Mouse (Mus musculus) cerebellum, adult 11 months (tissue): ENCODE measurements around the gene Gse1.

ENCODE experiments used
- DNase-seq: peaks from one replicate; pipeline ENCODE4 v3.0.0; 2022

Gse1 gene

DNA sequence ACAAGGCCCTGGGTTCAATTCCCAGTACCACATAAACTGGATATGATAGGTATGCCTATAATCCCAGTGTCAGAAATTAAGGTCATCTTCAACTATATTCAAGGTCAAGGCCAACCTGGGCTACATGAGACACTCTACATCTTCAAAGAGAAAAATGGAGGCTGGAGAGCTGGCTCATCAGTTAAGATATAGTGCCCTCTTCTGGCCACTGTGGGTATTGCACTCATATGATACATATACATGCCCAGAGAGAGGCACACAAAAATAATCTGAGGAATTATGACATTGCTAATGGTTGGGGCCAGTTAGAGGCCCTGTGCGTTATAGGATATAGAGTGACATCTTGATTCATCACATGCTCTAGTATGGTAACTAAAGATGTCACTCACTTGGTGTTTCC is 205.5 kb downstream of the Gse1 start:
- DNase-seq = no peak

DNA sequence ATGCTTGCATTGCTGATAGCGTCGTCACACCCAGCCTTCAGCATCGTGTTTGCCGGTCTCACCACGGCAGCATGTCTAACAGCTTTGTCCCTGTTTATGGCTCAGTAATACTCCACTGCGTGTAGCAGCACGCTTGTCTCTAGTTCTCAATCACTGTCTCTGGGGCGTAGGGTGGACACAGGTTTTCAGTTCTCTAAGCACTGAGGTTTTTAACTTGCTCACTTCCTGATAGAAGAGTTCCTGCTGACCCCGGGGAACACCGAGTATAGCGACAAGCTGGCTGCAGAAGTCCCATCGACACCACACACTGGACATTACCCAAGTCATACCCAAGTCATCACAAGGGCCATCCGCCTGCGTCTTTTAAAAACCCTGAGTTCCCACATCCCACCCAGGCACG is 207.5 kb downstream of the Gse1 start:
- no peak for DNase-seq

DNA sequence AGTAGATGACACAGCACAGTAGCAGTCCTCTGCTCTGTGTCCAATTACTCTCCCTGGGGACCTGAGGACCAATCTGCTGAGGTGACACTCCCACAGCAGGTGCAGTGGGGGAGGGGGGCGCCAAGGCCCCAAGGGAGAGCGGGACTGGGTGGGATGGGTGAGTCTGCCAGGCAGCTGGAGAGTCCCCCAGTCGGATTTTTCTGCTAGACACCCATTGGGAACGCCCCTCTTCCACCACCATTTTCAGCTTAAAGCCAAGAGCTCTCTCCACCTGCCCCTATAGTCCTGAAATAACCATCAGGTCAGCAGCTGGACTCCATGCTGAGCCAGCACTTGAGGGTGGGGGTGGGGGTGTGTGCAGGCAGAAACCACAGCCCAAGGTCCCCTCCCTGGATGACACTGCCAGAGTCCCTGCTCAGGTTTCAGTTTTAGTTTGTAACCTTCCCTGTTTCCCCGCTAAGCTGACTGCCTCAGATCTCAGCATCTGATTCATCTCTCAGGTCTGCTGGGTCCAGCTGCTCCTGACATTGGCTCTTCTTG is 208.3 kb downstream of the Gse1 start:
- DNase-seq = no peak

DNA sequence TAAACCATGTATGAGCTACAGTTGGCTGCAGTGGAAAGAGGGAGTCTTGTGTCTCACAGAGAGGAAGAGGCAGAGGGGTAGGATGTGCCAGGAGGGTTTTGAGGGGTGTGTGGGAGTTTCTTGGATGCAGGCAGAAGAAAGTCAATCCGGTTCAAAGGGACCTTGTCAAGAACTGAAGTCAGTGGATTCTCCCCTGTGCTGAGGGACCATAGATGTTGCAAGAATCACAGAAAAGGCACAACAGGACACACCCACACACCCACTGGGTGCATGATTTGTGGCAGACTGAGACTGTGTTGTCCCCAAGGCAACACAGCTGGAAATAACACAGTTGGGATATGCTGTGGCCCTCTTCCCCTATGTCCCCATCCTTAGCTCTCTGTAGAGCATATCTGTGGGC is 209.0 kb downstream of the Gse1 start:
- DNase-seq = no peak

DNA sequence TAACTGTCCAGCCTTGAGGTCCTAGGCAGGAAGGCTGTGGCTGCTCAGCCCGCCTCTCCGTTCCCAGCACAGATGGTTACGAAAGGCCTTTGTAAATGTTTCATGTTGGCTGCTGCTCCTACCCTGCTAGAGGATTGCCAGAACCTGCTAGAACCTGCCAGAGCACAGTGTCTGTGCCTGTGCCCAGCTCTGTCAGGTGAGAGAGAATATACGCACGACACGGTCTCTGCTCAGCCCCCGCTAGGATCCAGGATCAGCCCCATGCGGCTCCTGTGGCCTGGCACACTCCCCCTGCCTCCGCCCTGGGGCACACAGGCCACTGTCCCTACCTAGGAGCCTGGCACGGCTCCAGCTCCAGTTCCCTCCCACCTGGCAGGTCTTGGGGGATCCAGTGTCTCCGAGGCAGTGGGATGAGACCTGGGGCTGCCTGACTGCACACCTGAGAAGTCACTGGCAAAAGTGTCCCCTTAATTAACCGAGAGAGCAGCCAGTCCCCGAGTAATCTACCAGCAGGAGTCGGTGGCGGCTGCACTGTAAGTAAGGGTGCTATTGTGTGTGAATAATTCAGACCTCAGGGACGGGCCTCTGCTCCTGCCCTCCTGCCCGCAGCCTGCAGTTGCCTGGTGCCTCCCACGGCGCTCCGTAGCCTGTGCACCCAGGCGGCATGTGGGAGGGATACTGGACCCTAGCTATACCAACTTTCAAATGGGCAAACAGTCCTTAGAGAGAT is 209.6 kb downstream of the Gse1 start:
- peak; percentile 69 for DNase-seq

DNA sequence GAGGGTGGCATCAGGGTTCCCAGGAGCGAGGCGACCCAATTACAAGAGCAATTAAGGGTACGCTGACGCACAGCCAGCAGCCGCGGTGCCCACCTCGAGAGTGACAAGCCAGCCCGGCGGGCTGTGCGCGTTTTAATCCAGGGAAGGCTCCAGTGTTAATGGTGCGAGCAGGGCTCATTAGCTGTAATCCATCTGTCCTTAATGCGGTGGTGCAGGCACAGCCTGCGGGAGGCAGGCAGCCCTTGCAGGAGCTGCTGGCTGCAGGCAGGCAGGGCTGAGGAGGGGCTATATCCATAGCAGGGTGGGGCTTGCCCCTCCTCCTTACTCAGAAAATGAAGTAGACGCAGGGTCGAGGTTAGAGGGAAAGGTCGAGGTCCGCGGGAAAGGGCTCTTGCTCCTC is 211.1 kb downstream of the Gse1 start:
- DNase-seq = no peak

DNA sequence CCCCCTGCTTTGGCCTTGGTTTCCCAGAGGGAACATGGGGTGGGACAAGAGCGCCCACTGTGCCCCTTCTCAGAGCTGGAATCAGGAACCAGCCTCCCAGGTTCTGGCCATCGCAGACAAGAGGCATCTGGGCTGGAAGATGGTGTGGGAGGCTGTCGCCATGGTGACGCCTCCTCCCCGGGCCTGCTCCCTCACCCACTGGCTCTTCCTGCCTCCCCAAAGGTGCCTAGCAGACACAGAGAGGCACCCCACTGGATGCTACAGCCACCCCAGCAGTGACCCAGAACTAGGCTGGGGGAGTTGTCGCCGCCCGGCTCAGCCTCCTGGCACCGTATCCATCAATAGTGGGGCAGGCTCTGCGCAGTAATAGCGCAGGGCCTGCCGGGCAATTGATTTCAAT is 212.5 kb downstream of the Gse1 start:
- DNase-seq = no peak

DNA sequence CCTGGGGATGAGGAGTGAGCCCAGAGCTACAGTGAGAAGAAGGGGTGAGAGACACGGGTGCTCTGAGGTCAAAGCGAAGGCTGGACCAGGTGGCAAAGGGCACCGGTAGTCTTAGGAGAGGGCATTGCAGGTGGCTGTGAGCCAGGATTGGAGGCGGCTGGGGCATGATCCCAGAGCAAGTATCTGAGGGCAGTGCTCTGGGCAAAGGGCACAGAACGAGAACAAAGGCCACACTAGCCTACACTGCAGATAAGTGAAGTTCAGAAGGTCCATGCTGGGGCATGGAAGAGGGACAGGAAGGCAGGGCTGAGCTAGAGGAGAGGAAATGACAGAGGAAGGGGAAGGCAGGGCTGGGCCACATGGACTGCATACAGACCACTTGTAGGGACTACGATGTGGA is 213.4 kb downstream of the Gse1 start:
- no peak for DNase-seq

DNA sequence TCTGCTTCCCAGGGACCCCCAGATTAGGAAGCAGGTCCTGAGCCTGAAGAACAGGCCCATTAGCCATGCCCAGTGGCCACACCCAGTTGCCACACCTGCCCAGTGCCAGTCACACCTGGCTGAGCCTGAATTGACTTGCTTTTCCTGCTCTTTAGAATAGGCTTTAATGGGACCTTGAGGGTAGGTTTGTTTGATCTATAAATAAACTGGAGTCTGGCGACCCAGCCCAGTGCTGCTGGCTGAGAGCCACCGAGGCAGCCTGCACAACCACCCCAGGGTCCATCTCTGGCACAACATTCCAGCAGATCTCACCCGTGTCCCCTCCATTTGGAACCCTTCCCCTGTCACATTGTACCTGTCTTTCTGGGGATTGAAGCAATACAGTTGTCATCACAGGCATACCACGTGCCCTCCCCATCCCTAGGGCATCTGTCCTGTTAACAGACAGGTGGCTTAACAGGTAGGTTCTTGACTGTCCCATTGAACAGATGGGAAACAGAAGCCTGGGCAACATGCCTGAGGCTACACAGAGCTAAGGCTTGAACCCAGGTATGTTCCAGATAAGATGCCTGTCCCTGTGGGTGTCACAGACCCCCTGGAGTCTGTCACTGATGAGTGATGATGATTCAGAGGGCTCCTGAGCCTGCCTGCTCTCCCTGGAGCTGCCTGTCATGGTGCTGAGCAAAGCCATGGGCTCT is 214.2 kb downstream of the Gse1 start:
- DNase-seq = no peak

DNA sequence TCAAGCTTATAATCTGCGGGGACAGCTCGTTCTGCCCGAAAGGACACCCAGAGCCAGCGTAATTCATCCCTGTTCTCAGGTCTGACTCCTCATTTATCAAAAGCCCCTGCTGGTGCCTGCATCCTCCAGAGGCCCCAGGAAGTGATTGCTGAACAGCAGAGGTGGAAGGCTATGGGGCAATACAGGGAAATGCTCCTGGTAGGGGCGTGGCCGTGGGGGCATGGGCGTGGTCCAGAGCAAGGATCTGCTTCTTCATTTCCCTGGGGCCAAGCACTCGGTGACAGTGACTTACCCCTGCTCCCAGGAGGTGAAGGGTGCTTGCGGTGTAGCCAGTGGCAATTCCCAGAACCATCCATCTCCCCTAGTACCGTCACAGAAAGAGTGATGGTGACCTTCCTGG is 217.0 kb downstream of the Gse1 start:
- DNase-seq = no peak

DNA sequence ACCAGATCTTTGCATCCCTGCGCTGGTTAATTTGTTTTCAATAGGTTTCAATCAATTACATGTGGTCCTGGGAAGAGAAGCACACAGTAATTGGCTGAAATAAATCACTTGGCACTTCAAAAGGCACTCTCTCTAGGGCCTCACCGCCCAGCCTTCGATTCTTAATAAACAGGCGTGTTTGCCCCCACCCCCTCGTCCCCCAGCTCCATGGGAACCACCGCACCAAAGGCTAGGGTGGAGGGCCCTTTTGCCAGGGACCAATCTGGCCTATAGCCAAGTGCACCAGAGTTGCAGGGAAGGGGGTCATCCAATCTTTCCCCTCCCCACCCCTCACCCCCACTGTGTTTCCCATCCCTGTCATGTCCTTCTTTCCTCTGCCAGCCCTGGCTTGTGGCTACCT is 219.9 kb downstream of the Gse1 start:
- DNase-seq = no peak

DNA sequence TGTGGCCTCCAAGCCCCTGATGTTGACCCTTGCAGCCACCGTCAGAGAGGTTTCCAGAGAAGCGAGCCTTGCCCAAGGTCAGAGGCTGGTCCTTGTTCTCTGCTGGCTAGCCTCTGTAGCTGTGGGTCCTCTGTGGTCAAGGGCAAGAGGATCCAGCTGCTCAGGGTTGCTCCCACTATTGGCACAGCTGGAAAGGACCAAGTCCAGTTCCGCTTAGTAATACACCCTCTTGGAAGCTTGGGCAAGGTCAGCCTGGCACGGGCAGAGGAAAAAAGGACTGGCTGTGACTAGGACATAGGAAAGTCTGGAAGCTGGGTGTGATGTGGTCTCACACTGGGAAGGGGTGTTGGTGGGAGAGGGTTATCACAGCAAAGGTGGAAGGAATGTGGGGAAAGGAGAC is 220.9 kb downstream of the Gse1 start:
- DNase-seq = no peak

DNA sequence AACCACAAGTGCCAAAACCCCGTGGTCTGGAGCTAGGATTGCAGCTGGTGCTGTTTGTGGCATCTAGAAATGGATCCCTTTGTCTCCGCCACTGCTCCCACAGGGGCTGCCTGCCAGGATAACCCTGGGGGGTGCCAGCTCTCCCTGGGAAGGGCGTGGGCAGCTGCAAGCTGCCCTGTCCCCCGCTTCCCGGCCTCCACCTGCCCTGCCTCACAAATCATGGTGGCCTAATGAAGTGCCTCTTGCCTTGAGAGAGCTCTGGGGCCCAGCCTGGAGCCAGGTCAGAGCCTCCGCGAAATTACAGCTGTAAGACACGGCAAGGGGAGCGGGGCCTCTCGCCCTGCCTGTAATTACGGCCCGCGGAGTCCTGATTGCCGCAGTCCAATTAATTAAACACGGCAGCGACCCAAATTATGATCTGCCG is 221.4 kb downstream of the Gse1 start:
- DNase-seq = no peak

DNA sequence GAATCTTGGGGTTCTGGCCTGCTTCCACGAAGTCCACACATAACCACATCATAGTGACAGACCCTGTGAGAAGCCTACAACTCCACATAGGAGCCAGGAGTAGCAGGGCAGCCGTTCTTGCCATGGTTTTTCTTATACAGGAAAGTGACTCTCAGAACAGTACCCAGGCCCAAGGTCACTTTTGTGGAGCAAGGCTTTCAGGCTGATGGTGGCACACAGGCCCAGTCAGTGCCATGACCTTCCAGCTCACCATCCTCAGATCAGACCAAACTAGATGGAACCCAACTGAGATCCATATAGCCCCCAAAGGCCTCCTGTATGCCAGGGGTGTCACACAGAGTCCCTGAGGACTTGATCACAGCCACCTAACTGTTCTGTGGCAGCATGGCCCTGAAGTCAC is 223.9 kb downstream of the Gse1 start:
- DNase-seq = no peak

DNA sequence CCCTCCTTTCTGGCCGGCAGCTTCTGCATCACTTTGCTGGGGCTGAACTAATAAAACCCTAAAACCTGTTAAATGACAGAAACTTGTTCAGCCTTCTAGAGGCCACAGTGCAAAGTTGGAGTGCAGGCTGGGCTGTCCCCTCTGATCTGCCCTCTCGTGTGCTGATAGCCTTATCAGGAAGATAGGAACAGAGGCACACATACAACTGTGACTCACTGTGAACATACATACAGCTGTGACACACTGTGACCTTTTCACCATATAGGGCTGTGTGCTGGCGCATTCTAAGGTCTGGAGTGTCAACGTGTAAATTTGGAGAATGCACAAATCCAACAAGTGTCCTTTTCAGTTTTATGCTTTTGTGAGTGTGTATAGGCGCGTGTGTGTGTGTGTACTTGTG is 226.1 kb downstream of the Gse1 start:
- DNase-seq = no peak

DNA sequence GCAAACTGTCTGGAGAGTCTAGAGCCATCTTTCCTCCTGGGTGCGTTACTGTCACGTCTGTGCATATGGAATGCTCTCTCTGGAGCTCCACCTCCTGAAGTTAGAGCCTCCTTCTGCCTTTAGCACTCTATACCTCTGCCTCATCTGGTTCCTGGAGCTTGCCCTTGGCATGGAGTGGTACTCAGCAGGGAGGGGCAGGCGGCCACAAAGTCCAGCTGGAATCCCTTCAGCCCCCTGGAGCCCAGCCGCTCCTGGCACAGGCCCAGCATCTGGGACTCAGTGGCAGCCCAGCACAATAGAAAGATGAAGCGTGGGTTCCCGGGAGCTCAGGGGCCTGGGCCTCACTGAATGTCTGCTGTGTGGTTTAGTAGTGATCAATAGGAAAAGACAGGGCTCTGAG is 232.1 kb downstream of the Gse1 start:
- no peak for DNase-seq

DNA sequence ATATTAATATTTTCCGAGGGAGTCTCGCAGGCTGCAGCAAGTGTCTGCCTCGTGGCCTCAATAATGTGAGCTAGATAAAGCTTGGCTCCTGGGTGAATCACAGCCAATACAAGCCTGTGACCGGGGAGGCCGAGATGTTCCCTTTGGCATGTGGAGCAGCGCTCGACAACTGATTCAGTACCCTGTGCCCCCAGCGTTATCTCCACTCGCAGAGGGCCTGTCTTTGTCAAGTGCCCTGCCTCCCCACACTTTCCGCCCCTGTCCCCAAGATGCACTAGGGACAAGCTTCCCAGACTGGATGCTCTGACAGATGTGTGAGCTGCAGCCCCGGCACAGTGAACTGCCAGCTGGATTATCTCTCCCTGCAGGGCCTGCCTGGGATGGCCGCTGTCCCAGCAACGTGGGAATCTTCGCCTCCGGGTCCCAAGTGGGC is 233.9 kb downstream of the Gse1 start:
- no peak for DNase-seq

DNA sequence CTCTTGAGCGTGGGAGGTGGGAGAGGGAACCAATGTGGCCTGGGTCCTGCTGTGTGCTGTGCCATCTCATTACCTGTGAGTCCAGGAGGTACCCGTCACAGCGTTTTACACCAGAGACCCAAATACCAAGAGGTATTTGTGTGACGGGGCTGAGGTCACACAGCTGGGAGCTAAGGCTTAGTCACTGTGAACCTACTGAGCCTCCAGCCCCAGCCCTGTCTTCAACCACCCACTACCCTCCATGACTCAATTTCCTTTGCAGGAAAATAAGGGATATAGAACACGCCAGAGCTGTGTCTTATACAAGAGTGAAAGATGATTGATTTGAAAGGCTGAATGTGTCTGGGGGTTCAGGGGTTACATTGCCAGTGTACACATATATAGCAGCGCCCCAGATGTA is 234.4 kb downstream of the Gse1 start:
- no peak for DNase-seq

DNA sequence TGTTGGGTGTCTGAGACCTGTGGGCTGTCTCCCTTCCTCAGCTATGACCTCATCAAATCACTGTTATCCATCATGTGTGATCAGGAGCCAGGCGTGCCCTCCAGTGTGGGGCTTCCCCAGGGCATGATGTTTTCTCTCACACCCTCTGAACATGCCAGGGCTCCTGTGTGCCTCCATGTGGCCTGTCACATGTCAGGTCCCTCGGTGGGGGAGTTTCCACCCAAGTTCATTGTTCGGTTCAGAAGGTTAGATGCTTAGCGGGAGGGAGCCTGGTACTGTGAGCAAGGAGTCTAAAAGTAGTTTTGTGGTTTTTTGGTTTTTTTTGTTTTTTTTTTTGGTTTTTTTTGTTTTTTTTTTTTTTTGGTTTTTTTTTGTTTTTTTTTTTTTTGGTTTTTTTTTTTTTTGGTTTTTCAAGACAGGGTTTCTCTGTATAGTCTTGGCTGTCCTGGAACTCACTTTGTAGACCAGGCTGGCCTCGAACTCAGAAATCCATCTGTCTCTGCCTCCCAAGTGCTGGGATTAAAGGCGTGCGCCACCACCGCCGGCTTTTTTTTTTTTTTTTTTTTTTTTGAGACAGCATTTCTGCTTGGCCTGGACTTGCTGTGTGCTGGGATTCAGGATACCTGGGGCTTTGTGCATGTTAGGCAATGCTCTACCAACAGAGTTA is 235.8 kb downstream of the Gse1 start:
- DNase-seq = no peak

DNA sequence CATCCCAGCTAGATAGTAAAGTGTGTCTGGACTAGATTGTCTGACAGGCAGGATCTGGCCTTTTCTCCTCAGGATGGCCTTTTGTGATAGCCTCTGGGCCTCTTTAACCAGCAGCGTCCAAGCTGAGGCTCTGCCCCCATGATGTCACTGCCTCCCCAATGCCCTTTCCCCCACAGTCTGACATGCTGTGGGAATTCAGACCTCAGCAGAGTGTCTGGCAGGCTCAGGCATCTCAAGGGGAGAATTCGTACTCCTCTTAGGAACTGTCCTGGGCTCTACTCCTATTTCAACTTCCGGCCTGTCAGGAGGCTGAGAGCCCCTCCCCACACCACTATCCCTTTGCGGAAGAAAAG is 236.3 kb downstream of the Gse1 start:
- DNase-seq = no peak

DNA sequence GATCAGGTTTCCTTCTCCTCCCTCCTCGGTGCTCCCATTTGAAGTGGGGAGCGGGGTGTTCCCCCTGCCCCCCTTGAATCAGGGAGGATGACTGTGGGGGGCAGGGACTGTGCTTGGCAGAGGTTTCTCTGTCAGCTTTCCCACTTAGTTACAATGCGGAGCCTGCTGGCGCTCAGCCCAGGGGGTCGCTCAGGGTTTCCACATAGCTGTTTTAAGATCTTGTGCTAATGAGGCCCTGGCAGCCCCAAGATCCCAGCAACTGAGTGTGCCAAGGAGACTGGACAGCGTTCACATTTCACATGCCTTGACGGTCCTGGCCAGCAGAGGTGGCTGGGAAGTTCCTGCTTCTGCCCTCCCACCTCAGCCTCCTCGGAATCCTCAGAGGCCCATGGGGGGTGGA is 237.5 kb downstream of the Gse1 start:
- no peak for DNase-seq

DNA sequence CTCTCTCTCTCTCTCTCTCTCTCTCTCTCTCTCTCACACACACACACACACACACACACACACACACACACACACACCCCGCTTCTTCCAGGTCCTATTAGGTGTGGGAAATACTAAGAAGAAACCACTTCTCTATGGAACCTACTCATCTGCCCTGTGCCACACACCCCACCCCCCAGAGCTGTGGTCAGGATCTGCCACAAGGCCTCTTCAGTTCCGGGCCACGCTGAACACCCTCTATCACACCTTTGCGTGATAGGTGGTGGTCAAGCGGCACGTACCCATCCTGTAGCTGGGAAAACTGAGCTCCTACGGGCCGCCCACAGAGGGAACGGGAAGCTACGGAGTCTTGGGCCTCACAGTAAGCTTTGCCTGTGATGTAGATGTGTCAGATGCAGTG is 238.0 kb downstream of the Gse1 start:
- DNase-seq = no peak

DNA sequence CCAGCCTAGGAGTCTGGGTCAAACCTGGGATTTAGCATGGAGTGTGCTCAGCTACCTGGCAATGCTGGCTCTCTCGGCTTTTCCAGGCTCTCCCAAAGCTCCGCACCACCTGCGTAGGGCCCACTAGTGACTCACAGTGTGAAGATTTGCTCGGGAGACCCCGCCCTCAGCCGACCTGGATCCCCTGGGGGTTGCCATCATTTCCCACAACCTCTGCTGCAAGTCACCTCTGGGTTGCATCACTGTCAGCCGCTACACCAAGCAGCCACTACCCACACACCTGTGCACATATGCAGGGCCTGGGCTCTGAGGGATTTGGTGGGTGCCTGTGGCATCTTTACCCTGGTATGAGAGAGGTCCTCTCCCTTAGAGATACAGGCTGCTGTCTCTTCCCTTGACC is 239.3 kb downstream of the Gse1 start:
- no peak for DNase-seq

DNA sequence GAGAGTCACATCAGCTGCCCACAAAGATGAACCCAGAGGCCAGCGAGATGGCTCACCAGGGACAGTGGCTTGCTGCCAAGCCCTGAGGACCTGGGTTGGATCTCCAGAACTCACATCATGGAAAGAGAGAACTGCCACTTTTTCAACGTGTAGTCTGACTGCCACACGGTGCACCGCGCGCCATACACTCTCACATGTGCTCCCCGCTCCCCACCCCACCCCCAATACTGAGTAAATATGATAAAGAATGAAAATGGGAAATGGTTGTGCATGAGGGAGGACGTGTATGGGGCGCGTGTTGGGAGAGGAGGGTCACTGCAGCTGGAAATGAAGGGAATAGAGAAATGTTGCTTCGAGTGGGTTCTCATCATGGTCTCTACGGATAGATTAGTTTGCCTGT is 241.9 kb downstream of the Gse1 start:
- DNase-seq = no peak
